Mouse (Mus musculus): ENCODE measurements around the gene Ppip5k2.

DNA sequence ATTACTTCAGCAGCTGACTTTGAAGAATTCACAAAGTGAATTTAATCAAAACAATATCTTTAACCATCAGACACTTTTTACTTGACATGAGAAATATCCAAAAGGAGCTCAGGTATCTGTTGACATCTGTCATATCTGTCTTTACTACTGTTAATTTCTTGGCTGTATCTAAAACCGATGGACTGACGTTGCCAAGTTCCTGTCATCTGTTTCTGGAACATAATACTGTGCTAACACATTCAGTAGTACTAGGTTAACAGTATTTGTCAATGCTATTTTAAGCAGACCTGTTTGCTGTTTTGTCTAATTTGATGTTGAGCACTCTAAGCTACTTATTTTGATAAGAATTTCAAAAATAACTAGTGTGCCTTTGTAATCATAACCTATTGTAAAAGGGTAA lies 18.3 kb upstream of the Ppip5k2 start:
- no peak for TF ChIP-seq CTCF (IDR thresholded peaks at IDR 0.05; ENCODE audit: low read depth, low read length)
- no peak for TF ChIP-seq POLR2AphosphoS5 (IDR thresholded peaks at IDR 0.05; ENCODE audit: insufficient replicate concordance, low read depth, low read length)
- TF ChIP-seq TAL1 (conservative IDR thresholded peaks at IDR 0.05; ENCODE audit: low read depth, low read length), result no peak
- no peak for TF ChIP-seq GATA1 (IDR thresholded peaks at IDR 0.05; ENCODE audit: borderline replicate concordance, low read length)
